9 mouse cellular contexts compared by ENCODE assay signal in the genomic region with DNA sequence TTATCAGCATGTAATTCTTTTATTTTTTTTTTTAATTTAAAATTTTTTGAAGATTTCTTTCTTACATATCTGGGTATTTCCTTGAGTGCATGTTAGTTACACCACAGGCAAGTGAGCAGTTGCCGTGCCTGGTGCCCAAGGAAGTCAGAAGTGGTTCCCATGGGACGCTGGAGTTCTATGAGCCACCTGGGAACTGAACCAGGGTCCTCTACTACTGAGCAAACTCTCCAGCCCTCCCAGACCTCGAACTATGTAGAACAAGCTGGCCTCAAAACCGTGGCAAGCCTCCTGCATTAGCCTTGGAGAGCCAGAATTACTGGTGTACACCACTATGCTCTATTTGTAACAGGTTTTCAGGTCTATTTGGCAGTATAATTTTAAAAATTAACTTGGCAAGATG. TPM values are rescaled to one million over a fixed set of nuclear protein-coding genes. Genes with fewer than 3 reads are reported as not detected.
A peak's percentile ranks its signal among the peaks of the same experiment; 100 is the strongest.
DNase-seq lines count a peak whose midpoint lies in the region; ATAC-seq and TF ChIP-seq lines count a peak whose summit lies in the region.
"Had no signal": no experiment of that assay in that cellular context is flagged by ENCODE, and none has a peak within 500 bp of the region (broad histone marks: within the 10 kb centered on the region; RNA-seq: fewer than 3 reads in every experiment).

No protein-coding gene starts in this region.

- peaks cover 8% of the 10 kb centered on the region; the same call in 1 of the 2 replicates for H3K4me1 ChIP-seq in spleen, adult 2 months (ENCODE audit: control insufficient read depth, insufficient read depth, insufficient read length)
- peaks cover 17% of the 10 kb centered on the region for H3K4me1 ChIP-seq in hindbrain, embryonic 16.5 days (ENCODE audit: control insufficient read depth, insufficient read depth, low read depth, low read length)
- H3K4me1 ChIP-seq in midbrain, embryonic 12.5 days = peaks cover 23% of the 10 kb centered on the region

- H3K27ac ChIP-seq in spleen, adult 2 months (ENCODE audit: insufficient read depth, low read length) = peak overlapping the region; percentile 55; the same call in 1 of the 2 replicates
- peak overlapping the region; percentile 98 for H3K27ac ChIP-seq in hindbrain, embryonic 16.5 days (ENCODE audit: low read depth, low read length)
- H3K27ac ChIP-seq in midbrain, embryonic 12.5 days (replicated peaks) = peak overlapping the region; percentile 81

- DNase-seq in adrenal gland, postnatal 10 days = peak; percentile 40
- no peak for DNase-seq in adrenal gland, adult 8-10 months
- no peak for DNase-seq in spleen, adult 2 months (ENCODE audit: low read depth in 1 of 2, low spot score in 2 of 2)
- DNase-seq in spleen, postnatal 4 days (ENCODE audit: low spot score in 2 of 2) = no peak
- DNase-seq in ovary, postnatal 36 days (ENCODE audit: low spot score) = no peak
- no peak for DNase-seq in left cerebral cortex, adult 18-20 months (ENCODE audit: low spot score in 2 of 2)

- no peaks in the 10 kb centered on the region for H3K36me3 ChIP-seq in spleen, adult 2 months (ENCODE audit: control insufficient read depth, insufficient read depth, low read length)
- no peaks in the 10 kb centered on the region for H3K36me3 ChIP-seq in hindbrain, embryonic 16.5 days (ENCODE audit: control insufficient read depth, insufficient read depth, low read length)
- H3K36me3 ChIP-seq in midbrain, embryonic 12.5 days = peaks cover 6% of the 10 kb centered on the region; the same call in 1 of the 2 replicates

- no peaks in the 10 kb centered on the region for H3K27me3 ChIP-seq in spleen, adult 2 months (ENCODE audit: control insufficient read depth, insufficient read depth, low read length)
- no peaks in the 10 kb centered on the region for H3K27me3 ChIP-seq in hindbrain, embryonic 16.5 days (replicated peaks; ENCODE audit: control insufficient read depth, insufficient read depth, low read length)
- no peaks in the 10 kb centered on the region for H3K27me3 ChIP-seq in midbrain, embryonic 12.5 days

- no peak; the same call in 1 of the 2 replicates for ATAC-seq in hindbrain, embryonic 16.5 days
- ATAC-seq in midbrain, embryonic 12.5 days (ENCODE audit: low FRiP score, low read depth) = peak; percentile 14

- WGBS in spleen, adult 2 months = 37% methylated on average over 4 of the region's 4 CpGs
- 35% methylated on average over 4 of the region's 4 CpGs for WGBS in hindbrain, embryonic 16.5 days
- 40% methylated on average over 4 of the region's 4 CpGs for WGBS in midbrain, embryonic 12.5 days

- H3K4me2 ChIP-seq in hindbrain, embryonic 16.5 days (ENCODE audit: low read length) = peak overlapping the region; percentile 66
- H3K4me2 ChIP-seq in midbrain, embryonic 12.5 days (replicated peaks) = peak overlapping the region; percentile 47

- no peaks in the 10 kb centered on the region for H3K9me3 ChIP-seq in hindbrain, embryonic 16.5 days (ENCODE audit: control insufficient read depth, low read length)
- no peaks in the 10 kb centered on the region for H3K9me3 ChIP-seq in midbrain, embryonic 12.5 days

- H3K9ac ChIP-seq in hindbrain, embryonic 16.5 days (ENCODE audit: low read depth, low read length) = peak overlapping the region; percentile 85; the same call in 1 of the 2 replicates
- H3K9ac ChIP-seq in midbrain, embryonic 12.5 days (replicated peaks) = peak overlapping the region; percentile 71

- TF ChIP-seq POLR2A in spleen, adult 2 months (IDR thresholded peaks at IDR 0.05; ENCODE audit: low read depth, low read length) = no peak

- no peak for TF ChIP-seq CTCF in spleen, adult 2 months (IDR thresholded peaks at IDR 0.05; ENCODE audit: extremely low read depth, insufficient read depth, insufficient read length, insufficient replicate concordance)

- no peak overlapping the region; the same call in none of the 2 replicates for H3K4me3 ChIP-seq in spleen, adult 2 months (ENCODE audit: extremely low read depth, insufficient read depth, insufficient read length)
- peak overlapping the region; percentile 68 for H3K4me3 ChIP-seq in hindbrain, embryonic 16.5 days (ENCODE audit: low read length)
- H3K4me3 ChIP-seq in midbrain, embryonic 12.5 days = peak overlapping the region; percentile 55

RNA-seq across cellular contexts. Expression of gene 4931414P19Rik, which starts 3.2 kb away (rescaled TPM):
- 1 to 10 TPM; 4.9 to 6.9 TPM for total RNA-seq in adrenal gland, postnatal 10 days (2021)
- 1 to 10 TPM; 3.6 to 6.2 (median 5.0) TPM for total RNA-seq in adrenal gland, adult 8-10 months (2022)
- 4.2 and 6.0 TPM in 2 replicates for polyA plus RNA-seq in spleen, adult 2 months (2012; rRNA removed)
- 5.4 and 5.5 TPM in 2 replicates for polyA plus RNA-seq in hindbrain, embryonic 16.5 days (2015; fragmentation: Nextera tagmentation; extraction: Ambion mirVana)
- polyA plus RNA-seq in midbrain, embryonic 12.5 days (2016; fragmentation: Nextera tagmentation; extraction: Ambion mirVana) = 8.2 and 10.4 TPM in 2 replicates
- 1 to 10 TPM; 8.3 to 9.3 TPM for total RNA-seq in left cerebral cortex, adult 18-20 months (2021)

RNA-seq across cellular contexts. Expression of gene Psmb5, which starts 15.2 kb away (rescaled TPM):
- 100 to 1,000 TPM; 226 to 247 TPM for total RNA-seq in adrenal gland, postnatal 10 days (2021)
- 100 to 1,000 TPM; 254 to 479 (median 341) TPM for total RNA-seq in adrenal gland, adult 8-10 months (2022)
- 82.5 and 102 TPM in 2 replicates for polyA plus RNA-seq in spleen, adult 2 months (2012; rRNA removed)
- 445 and 467 TPM in 2 replicates for polyA plus RNA-seq in hindbrain, embryonic 16.5 days (2015; fragmentation: Nextera tagmentation; extraction: Ambion mirVana)
- polyA plus RNA-seq in midbrain, embryonic 12.5 days (2016; fragmentation: Nextera tagmentation; extraction: Ambion mirVana) = 363 and 400 TPM in 2 replicates
- 100 to 1,000 TPM; 176 to 178 TPM for total RNA-seq in left cerebral cortex, adult 18-20 months (2021)

RNA-seq across cellular contexts. Expression of gene Psmb11, which starts 18.6 kb away (rescaled TPM):
- total RNA-seq in adrenal gland, postnatal 10 days (2021) = not detected
- total RNA-seq in adrenal gland, adult 8-10 months (2022) = not detected
- polyA plus RNA-seq in spleen, adult 2 months (2012; rRNA removed) = not detected in 2 replicates
- 0.16 and 0.37 TPM in 2 replicates for polyA plus RNA-seq in hindbrain, embryonic 16.5 days (2015; fragmentation: Nextera tagmentation; extraction: Ambion mirVana)
- not detected in 2 replicates for polyA plus RNA-seq in midbrain, embryonic 12.5 days (2016; fragmentation: Nextera tagmentation; extraction: Ambion mirVana)
- under 1 TPM in 1 of 2 experiments, not detected in 1; 0.16 TPM for total RNA-seq in left cerebral cortex, adult 18-20 months (2021)
- total RNA-seq: heart, postnatal 10 days had no signal

RNA-seq across cellular contexts. Expression of gene Ajuba, which starts 25.3 kb away (rescaled TPM):
- 10 to 100 TPM; 18.9 to 20.7 TPM for total RNA-seq in adrenal gland, postnatal 10 days (2021)
- total RNA-seq in adrenal gland, adult 8-10 months (2022) = 10 to 100 TPM; 23.7 to 41.6 (median 32.6) TPM
- 3.0 and 3.9 TPM in 2 replicates for polyA plus RNA-seq in spleen, adult 2 months (2012; rRNA removed)
- polyA plus RNA-seq in hindbrain, embryonic 16.5 days (2015; fragmentation: Nextera tagmentation; extraction: Ambion mirVana) = 4.7 and 6.0 TPM in 2 replicates
- 41.6 and 46.6 TPM in 2 replicates for polyA plus RNA-seq in midbrain, embryonic 12.5 days (2016; fragmentation: Nextera tagmentation; extraction: Ambion mirVana)
- 1 to 10 TPM; 1.7 to 1.9 TPM for total RNA-seq in left cerebral cortex, adult 18-20 months (2021)

RNA-seq across cellular contexts. Expression of gene Gm17606, which starts 38.1 kb away (rescaled TPM):
- not detected for total RNA-seq in adrenal gland, postnatal 10 days (2021)
- total RNA-seq in adrenal gland, adult 8-10 months (2022) = not detected
- not detected in 2 replicates for polyA plus RNA-seq in spleen, adult 2 months (2012; rRNA removed)
- not detected in 2 replicates for polyA plus RNA-seq in hindbrain, embryonic 16.5 days (2015; fragmentation: Nextera tagmentation; extraction: Ambion mirVana)
- not detected in 2 replicates for polyA plus RNA-seq in midbrain, embryonic 12.5 days (2016; fragmentation: Nextera tagmentation; extraction: Ambion mirVana)
- total RNA-seq in left cerebral cortex, adult 18-20 months (2021) = not detected
- total RNA-seq: heart, postnatal 10 days had no signal
